Mouse (Mus musculus) olfactory bulb, adult 2 months (tissue): ENCODE data around the gene Epb42. TPM values are rescaled to one million over a fixed set of nuclear protein-coding genes. Genes with fewer than 3 reads are reported as not detected.
"Not testable (repeated sequence)": the region's sequence is repeated elsewhere in the genome, so short reads cannot be mapped to it uniquely, and the experiment has no call there.

Experiments
- H3K27ac ChIP-seq: fragments of 200-500 bp; 2 replicates; pipeline ENCODE4 v1.5.1; 2012; ENCODE audit warnings: low read depth, low read length; ENCODE audit not compliant: insufficient read depth
- H3K4me1 ChIP-seq: fragments of 200-500 bp; 2 replicates; pipeline ENCODE4 v1.6.1; 2012; ENCODE audit warnings: low read length; ENCODE audit not compliant: control insufficient read depth, insufficient read depth
- H3K4me3 ChIP-seq: fragments of 200-500 bp; 2 replicates; pipeline ENCODE4 v1.5.1; 2012; ENCODE audit warnings: mild to moderate bottlenecking, low read depth, low read length, moderate library complexity; ENCODE audit not compliant: insufficient read depth
- CTCF ChIP-seq: fragments of 200-500 bp; IDR thresholded peaks from 2 replicates; pipeline ENCODE4 v1.5.1; 2012; ENCODE audit warnings: low read depth, mild to moderate bottlenecking, low read length, moderate library complexity; ENCODE audit not compliant: insufficient read depth
- POLR2A ChIP-seq: fragments of 200-500 bp; IDR thresholded peaks from 2 replicates; pipeline ENCODE4 v1.6.1; 2012; ENCODE audit warnings: mild to moderate bottlenecking, low read depth, low read length, moderate library complexity; ENCODE audit not compliant: insufficient read depth
- WGBS: fragments of 180-500 bp; shearing (Covaris S2); methylation state at CpG from one replicate; pipeline ENCODE4 v1.1.7; 2018; 5-methylcytosine and 5-hydroxymethylcytosine counted together
- polyA plus RNA-seq: library from polyadenylated mRNA; stranded (reverse); fragments of >200 nt; gene quantifications from 2 replicates; pipeline ENCODE4 v1.2.4, GENCODE M21; 2012; ENCODE audit warnings: low replicate concordance; ENCODE audit not compliant: missing spikeins, insufficient read depth, insufficient read length

Epb42 gene
- polyA plus RNA-seq, 1 experiment = not detected

GRCm38 (mm10) chr2:121054060-121054459, 17.2 kb upstream of the Epb42 start:
- TF ChIP-seq POLR2A (no peak), CTCF (no peak)
- Histone ChIP-seq H3K4me1 (no peaks in the 10 kb centered on the region), H3K27ac (no peak overlapping the region), H3K4me3 (no peak overlapping the region)
- WGBS = 61% methylated on average over 2 of the region's 2 CpGs

GRCm38 (mm10) chr2:121052176-121052575, 15.3 kb upstream of the Epb42 start:
- Histone ChIP-seq H3K4me1 (no peaks in the 10 kb centered on the region), H3K4me3 (no peak overlapping the region), H3K27ac (no peak overlapping the region)
- WGBS = 92% methylated on average over 5 of the region's 5 CpGs
- TF ChIP-seq CTCF = no peak
- no peak for TF ChIP-seq POLR2A

GRCm38 (mm10) chr2:121045653-121046052, 8.8 kb upstream of the Epb42 start:
- TF ChIP-seq CTCF (no peak), POLR2A (no peak)
- no peak overlapping the region for H3K27ac ChIP-seq
- no peaks in the 10 kb centered on the region for H3K4me1 ChIP-seq
- 87% methylated on average over 4 of the region's 4 CpGs for WGBS
- no peak overlapping the region for H3K4me3 ChIP-seq

GRCm38 (mm10) chr2:121041098-121041497, 4.2 kb upstream of the Epb42 start:
- 50% methylated on average over 5 of the region's 5 CpGs for WGBS
- Histone ChIP-seq H3K4me3 (no peak overlapping the region), H3K27ac (no peak overlapping the region), H3K4me1 (no peaks in the 10 kb centered on the region)
- no peak for TF ChIP-seq CTCF
- TF ChIP-seq POLR2A = no peak

GRCm38 (mm10) chr2:121039382-121039781, 2.5 kb upstream of the Epb42 start:
- H3K4me1 ChIP-seq = no peaks in the 10 kb centered on the region
- TF ChIP-seq CTCF = no peak
- no peak for TF ChIP-seq POLR2A
- 100% methylated on average over 1 of the region's 1 CpGs for WGBS
- H3K4me3 ChIP-seq = no peak overlapping the region
- no peak overlapping the region for H3K27ac ChIP-seq

GRCm38 (mm10) chr2:121038851-121039250, 2.0 kb upstream of the Epb42 start:
- H3K4me3 ChIP-seq, H3K4me1 ChIP-seq, H3K27ac ChIP-seq: not testable (repeated sequence)
- 100% methylated on average over 1 of the region's 1 CpGs for WGBS

- TF ChIP-seq CTCF (no peak), POLR2A (no peak)
- WGBS = 71% methylated on average over 5 of the region's 5 CpGs
These were observed 14.0 kb downstream of the Epb42 start for GRCm38 (mm10) chr2:121022918-121023317.

GRCm38 (mm10) chr2:121017151-121017550, 19.7 kb downstream of the Epb42 start:
- no peak overlapping the region for H3K27ac ChIP-seq
- H3K4me1 ChIP-seq = no peaks in the 10 kb centered on the region
- TF ChIP-seq POLR2A (no peak), CTCF (no peak)
- H3K4me3 ChIP-seq = no peak overlapping the region
- WGBS = 93% methylated on average over 1 of the region's 1 CpGs

More at GRCm38 (mm10) chr2:121022918-121023317, 14.0 kb downstream of the Epb42 start:
- Histone ChIP-seq H3K4me3 (no peak overlapping the region), H3K27ac (no peak overlapping the region), H3K4me1 (no peaks in the 10 kb centered on the region)

GRCm38 (mm10) chr2:121016226-121016625, 20.6 kb downstream of the Epb42 start:
- TF ChIP-seq CTCF (no peak), POLR2A (no peak)
- Histone ChIP-seq H3K4me1 (no peaks in the 10 kb centered on the region), H3K27ac (no peak overlapping the region), H3K4me3 (no peak overlapping the region)
- WGBS = 90% methylated on average over 9 of the region's 9 CpGs

- H3K4me3 ChIP-seq = no peak overlapping the region
- WGBS = 89% methylated on average over 2 of the region's 2 CpGs
- no peak overlapping the region for H3K27ac ChIP-seq
- TF ChIP-seq POLR2A (no peak), CTCF (no peak)
- H3K4me1 ChIP-seq = no peaks in the 10 kb centered on the region
These were observed 21.4 kb downstream of the Epb42 start for GRCm38 (mm10) chr2:121015507-121015906.
